Mouse (Mus musculus): ENCODE results near the gene Cyp11a1.

DNA sequence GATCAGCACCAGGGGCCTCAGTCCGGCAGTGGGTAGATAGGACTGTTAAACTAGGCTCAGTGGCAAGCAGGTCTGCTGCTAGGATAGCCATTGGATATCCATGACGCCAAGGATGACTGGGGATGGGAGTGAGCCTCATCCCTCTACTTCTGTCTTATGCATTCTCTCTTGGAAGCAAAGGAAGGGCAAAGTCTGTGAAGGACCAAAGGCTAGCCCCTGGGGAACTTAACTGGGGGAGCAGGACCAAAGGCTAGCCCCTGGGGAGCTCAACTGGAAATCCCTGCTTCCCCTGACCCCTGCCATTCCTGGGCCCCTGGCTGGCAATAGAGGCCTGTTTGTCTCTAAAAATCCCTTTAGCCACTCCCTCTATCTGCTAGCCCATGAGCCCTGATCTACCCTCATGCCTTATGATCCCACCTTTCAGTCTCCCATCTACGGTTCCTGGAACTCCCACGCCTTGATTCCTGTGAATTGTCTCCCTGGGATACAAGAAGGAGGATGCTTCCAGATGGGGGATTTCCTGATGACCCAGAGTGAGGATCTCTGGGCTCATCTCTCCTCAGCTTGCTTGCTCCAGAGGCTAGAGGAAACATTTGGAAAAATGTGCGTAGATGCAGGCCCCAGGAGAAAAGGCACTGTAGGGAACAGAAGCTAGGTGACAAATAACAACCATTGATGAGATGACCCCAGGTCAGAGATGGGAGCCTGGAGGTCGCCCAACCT lies 41.5 kb upstream of the Cyp11a1 start:
- TF ChIP-seq CTCF (IDR thresholded peaks at IDR 0.05; ENCODE audit: low read depth, low read length) = no peak
- no peak for TF ChIP-seq EP300 (IDR thresholded peaks at IDR 0.05; ENCODE audit: insufficient read depth, low read depth, low read length)
- no peak for TF ChIP-seq POLR2A (IDR thresholded peaks at IDR 0.05; ENCODE audit: insufficient read depth, low read length)
